Mouse (Mus musculus): ENCODE data around the gene Gstp2. TPM values are rescaled to one million over a fixed set of nuclear protein-coding genes. Genes with fewer than 3 reads are reported as not detected.

The Gstp2 gene
- polyA plus RNA-seq, 1 experiment from 2014 or later: 151 TPM

GRCm38 (mm10) chr19:4011086-4011485 is 34.7 kb downstream of the Gstp2 start:
- H3K4me2 ChIP-seq (replicated peaks; ENCODE audit: low read depth): no peak overlapping the region
- no peaks in the 10 kb centered on the region for H3K27me3 ChIP-seq (replicated peaks; ENCODE audit: control insufficient read depth, insufficient read depth, low read length)
- H3K4me3 ChIP-seq (ENCODE audit: low read depth, low read length): no peak overlapping the region
- no peak overlapping the region for H3K9ac ChIP-seq (ENCODE audit: low read depth, low read length)
- H3K36me3 ChIP-seq (ENCODE audit: control insufficient read depth, insufficient read depth): peaks cover 44% of the 10 kb centered on the region
- TF ChIP-seq CTCF (IDR thresholded peaks at IDR 0.05; ENCODE audit: low read depth): no peak
- WGBS: 94% methylated on average over 5 of the region's 5 CpGs
- no peaks in the 10 kb centered on the region for H3K9me3 ChIP-seq (ENCODE audit: control insufficient read depth)
- no peaks in the 10 kb centered on the region for H3K4me1 ChIP-seq (replicated peaks; ENCODE audit: control insufficient read depth, insufficient read depth, low read length)
- H3K27ac ChIP-seq (ENCODE audit: low read depth, low read length): no peak overlapping the region
- ATAC-seq: no peak

- Histone ChIP-seq H3K27ac (ENCODE audit: low read depth, low read length) (no peak overlapping the region), H3K4me1 (replicated peaks; ENCODE audit: control insufficient read depth, insufficient read depth, low read length) (peaks cover 4% of the 10 kb centered on the region; the same call in 1 of the 2 replicates), H3K9ac (ENCODE audit: low read depth, low read length) (no peak overlapping the region), H3K27me3 (replicated peaks; ENCODE audit: control insufficient read depth, insufficient read depth, low read length) (no peaks in the 10 kb centered on the region), H3K9me3 (ENCODE audit: control insufficient read depth) (no peaks in the 10 kb centered on the region), H3K4me3 (ENCODE audit: low read depth, low read length) (no peak overlapping the region), H3K36me3 (ENCODE audit: control insufficient read depth, insufficient read depth) (peaks cover 53% of the 10 kb centered on the region), H3K4me2 (replicated peaks; ENCODE audit: low read depth) (no peak overlapping the region)
- TF ChIP-seq CTCF (IDR thresholded peaks at IDR 0.05; ENCODE audit: low read depth): no peak
- no peak for ATAC-seq
- WGBS: 94% methylated on average over 8 of the region's 8 CpGs
These were observed 39.9 kb downstream of the Gstp2 start for GRCm38 (mm10) chr19:4005971-4006370.

GRCm38 (mm10) chr19:4005091-4005490 is 40.7 kb downstream of the Gstp2 start:
- no peak for ATAC-seq

DNA sequence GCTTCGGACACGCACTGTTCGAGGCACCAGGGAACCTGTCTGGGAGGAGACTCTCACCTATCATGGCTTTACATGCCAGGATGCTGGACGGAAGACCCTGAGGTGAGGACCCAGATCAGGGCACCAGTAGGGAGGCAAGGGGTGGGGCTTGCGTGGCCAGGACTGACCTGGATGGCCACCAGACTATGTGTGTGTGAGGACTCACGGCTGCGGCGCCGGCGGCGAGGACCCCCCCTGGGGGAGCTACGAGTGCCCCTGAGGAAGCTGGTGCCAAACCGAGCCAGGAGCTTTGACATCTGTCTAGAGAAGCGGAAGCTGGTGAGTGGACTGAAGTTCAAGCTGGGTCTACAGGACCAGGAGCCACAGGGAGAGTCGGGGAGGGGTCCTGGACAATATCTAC is 41.5 kb downstream of the Gstp2 start:
- H3K9ac ChIP-seq (ENCODE audit: low read depth, low read length): no peak overlapping the region
- no peak overlapping the region for H3K27ac ChIP-seq (ENCODE audit: low read depth, low read length)
- H3K4me3 ChIP-seq (ENCODE audit: low read depth, low read length): no peak overlapping the region
- no peaks in the 10 kb centered on the region for H3K9me3 ChIP-seq (ENCODE audit: control insufficient read depth)
- no peaks in the 10 kb centered on the region for H3K27me3 ChIP-seq (replicated peaks; ENCODE audit: control insufficient read depth, insufficient read depth, low read length)
- H3K36me3 ChIP-seq (ENCODE audit: control insufficient read depth, insufficient read depth): peaks cover 42% of the 10 kb centered on the region
- TF ChIP-seq CTCF (IDR thresholded peaks at IDR 0.05; ENCODE audit: low read depth): no peak
- no peak for ATAC-seq
- 88% methylated on average over 15 of the region's 15 CpGs for WGBS
- H3K4me2 ChIP-seq (replicated peaks; ENCODE audit: low read depth): no peak overlapping the region
- peaks cover 6% of the 10 kb centered on the region; the same call in 1 of the 2 replicates for H3K4me1 ChIP-seq (replicated peaks; ENCODE audit: control insufficient read depth, insufficient read depth, low read length)

More at GRCm38 (mm10) chr19:4005091-4005490, 40.7 kb downstream of the Gstp2 start:
- Histone ChIP-seq H3K4me2 (replicated peaks; ENCODE audit: low read depth) (no peak overlapping the region), H3K36me3 (ENCODE audit: control insufficient read depth, insufficient read depth) (peaks cover 49% of the 10 kb centered on the region), H3K4me1 (replicated peaks; ENCODE audit: control insufficient read depth, insufficient read depth, low read length) (peaks cover 4% of the 10 kb centered on the region; the same call in 1 of the 2 replicates), H3K27ac (ENCODE audit: low read depth, low read length) (no peak overlapping the region), H3K4me3 (ENCODE audit: low read depth, low read length) (no peak overlapping the region), H3K9ac (ENCODE audit: low read depth, low read length) (no peak overlapping the region), H3K9me3 (ENCODE audit: control insufficient read depth) (no peaks in the 10 kb centered on the region), H3K27me3 (replicated peaks; ENCODE audit: control insufficient read depth, insufficient read depth, low read length) (no peaks in the 10 kb centered on the region)
- WGBS: 81% methylated on average over 9 of the region's 9 CpGs
- TF ChIP-seq CTCF (IDR thresholded peaks at IDR 0.05; ENCODE audit: low read depth): no peak

DNA sequence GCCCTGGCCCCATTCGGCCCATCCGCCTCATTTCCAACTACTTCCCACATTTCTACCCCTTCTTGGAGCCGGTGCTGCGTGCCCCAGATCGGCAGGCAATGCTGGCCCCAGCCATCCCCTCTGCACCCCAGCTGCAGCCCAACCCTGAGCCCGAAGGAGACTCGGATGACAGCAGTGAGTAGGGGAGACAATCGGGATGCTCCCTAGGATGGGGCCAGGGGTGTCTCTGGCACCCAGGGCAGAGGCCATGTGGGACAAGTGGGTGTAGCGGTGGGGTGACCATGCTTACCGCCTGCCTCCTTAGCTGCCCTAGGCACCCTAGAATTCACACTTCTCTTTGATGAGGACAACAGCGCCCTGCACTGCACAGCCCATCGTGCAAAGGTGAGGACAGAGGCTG is 42.2 kb downstream of the Gstp2 start:
- peaks cover 7% of the 10 kb centered on the region; the same call in 1 of the 2 replicates for H3K4me1 ChIP-seq (replicated peaks; ENCODE audit: control insufficient read depth, insufficient read depth, low read length)
- WGBS: 73% methylated on average over 12 of the region's 12 CpGs
- H3K9me3 ChIP-seq (ENCODE audit: control insufficient read depth): no peaks in the 10 kb centered on the region
- no peak overlapping the region for H3K4me2 ChIP-seq (replicated peaks; ENCODE audit: low read depth)
- ATAC-seq: no peak
- no peak overlapping the region for H3K9ac ChIP-seq (ENCODE audit: low read depth, low read length)
- H3K36me3 ChIP-seq (ENCODE audit: control insufficient read depth, insufficient read depth): peaks cover 35% of the 10 kb centered on the region
- H3K4me3 ChIP-seq (ENCODE audit: low read depth, low read length): no peak overlapping the region
- no peak overlapping the region for H3K27ac ChIP-seq (ENCODE audit: low read depth, low read length)
- H3K27me3 ChIP-seq (replicated peaks; ENCODE audit: control insufficient read depth, insufficient read depth, low read length): no peaks in the 10 kb centered on the region
- no peak for TF ChIP-seq CTCF (IDR thresholded peaks at IDR 0.05; ENCODE audit: low read depth)

DNA sequence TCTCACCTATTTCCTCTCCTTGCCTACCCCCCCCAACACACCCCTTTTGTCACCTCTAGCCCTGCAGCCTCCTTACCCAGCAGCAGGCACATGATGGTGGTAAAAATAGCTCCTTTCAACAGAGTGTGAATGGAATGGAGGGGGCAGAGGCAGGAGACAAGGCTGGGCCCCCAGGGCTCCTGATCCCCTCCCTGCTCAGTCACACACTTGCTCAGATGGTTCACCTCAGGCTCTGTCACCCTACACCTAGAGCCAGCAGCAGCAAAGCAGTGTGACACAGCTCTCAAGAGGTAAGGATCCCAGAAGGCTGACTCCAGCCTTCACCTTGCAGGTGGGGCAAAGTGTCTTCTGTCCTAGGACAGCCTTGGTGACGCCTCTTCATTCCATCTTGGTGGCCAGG is 42.7 kb downstream of the Gstp2 start, which contains the start of gene Doc2g:
Doc2g (plus strand) TSS at position 202 of the 400 bp plus-strand sequence.
- H3K4me3 ChIP-seq (ENCODE audit: low read depth, low read length): no peak within 1 kb of the TSS
- ATAC-seq: no peak
- no peak for TF ChIP-seq CTCF (IDR thresholded peaks at IDR 0.05; ENCODE audit: low read depth)
- no peak within 1 kb of the TSS for H3K9ac ChIP-seq (ENCODE audit: low read depth, low read length)
- H3K36me3 ChIP-seq (ENCODE audit: control insufficient read depth, insufficient read depth): peaks cover 29% of the 10 kb centered on the region
- peaks cover 7% of the 10 kb centered on the region; the same call in 1 of the 2 replicates for H3K4me1 ChIP-seq (replicated peaks; ENCODE audit: control insufficient read depth, insufficient read depth, low read length)
- H3K9me3 ChIP-seq (ENCODE audit: control insufficient read depth): no peaks in the 10 kb centered on the region
- 55% methylated on average over 1 of the region's 1 CpGs for WGBS
- H3K27ac ChIP-seq (ENCODE audit: low read depth, low read length): no peak within 1 kb of the TSS
- no peak within 1 kb of the TSS for H3K4me2 ChIP-seq (replicated peaks; ENCODE audit: low read depth)
- no peaks in the 10 kb centered on the region for H3K27me3 ChIP-seq (replicated peaks; ENCODE audit: control insufficient read depth, insufficient read depth, low read length)
